Mouse (Mus musculus) kidney, postnatal 36 days (tissue): Measurements from ENCODE around the gene H2al1d.
"Not testable (repeated sequence)": the region's sequence is repeated elsewhere in the genome, so short reads cannot be mapped to it uniquely, and the experiment has no call there.

Experiments used
- DNase-seq, 2 experiments: peaks; one replicate each; pipeline ENCODE4 v3.0.0; 2021 to 2022; ENCODE audit warnings: mixed read lengths in 2 of 2

The H2al1d gene

DNA sequence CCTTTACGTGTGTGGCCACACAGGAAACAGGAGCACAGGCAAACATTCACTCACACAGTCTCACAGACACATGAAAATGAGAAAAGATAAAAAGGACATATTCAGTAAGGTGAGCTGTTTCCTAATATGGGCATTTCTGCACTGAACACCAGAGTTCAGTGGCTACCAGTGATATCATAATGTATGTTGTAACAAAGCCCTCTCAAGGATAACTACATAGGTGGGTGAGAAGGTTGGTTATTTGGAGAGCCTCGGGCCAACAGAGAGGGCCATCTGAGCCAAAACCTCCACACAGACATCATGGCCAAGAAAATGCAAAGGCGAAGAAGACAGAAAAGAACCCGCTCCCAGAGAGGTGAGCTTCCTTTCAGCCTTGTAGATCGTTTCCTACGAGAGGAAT, at the start of gene H2al1d:
H2al1d (plus strand) TSS at position 301 of the 400 bp plus-strand sequence.
- DNase-seq = not testable (repeated sequence)

DNA sequence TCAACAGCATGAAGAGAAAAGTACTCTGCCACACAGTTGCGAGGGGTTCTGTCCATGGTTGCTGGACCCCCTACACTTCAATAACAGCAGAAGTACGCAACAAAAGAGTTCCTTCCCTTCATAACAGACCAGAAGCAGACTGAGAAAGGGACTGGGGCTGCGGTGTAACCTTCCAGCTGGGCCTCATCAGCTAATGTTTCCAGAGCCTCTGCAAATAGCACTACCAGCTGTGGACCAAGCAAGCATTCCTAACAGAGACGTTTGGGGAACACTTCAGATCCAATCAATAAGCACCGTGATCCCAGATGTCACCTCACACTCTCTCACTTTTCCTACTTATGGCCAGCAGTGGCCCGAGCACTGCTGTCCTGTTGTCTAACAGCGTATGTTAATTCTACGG, 43.7 kb upstream of the H2al1d start:
- no peak for DNase-seq

DNA sequence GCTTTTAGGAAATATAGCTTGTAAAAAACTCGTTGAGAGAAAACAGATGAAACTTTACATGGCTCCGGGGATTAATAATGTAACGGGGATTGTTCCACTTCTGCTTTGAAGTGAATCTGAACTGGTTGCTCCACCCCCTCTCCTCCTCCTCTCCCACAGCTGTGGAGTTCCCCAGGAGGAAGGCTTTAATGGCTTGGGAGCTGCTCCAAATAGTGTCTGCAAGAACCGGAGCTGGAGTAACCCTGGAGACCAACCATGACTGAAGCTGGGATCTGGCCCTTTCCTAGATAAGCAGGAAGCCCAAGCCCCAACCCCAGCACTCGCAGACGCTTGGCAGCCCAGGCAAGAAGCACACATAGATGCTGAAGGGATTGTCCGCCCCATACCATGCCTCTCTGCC, 40.8 kb upstream of the H2al1d start:
- peak; percentile 21 to 28 for DNase-seq

DNA sequence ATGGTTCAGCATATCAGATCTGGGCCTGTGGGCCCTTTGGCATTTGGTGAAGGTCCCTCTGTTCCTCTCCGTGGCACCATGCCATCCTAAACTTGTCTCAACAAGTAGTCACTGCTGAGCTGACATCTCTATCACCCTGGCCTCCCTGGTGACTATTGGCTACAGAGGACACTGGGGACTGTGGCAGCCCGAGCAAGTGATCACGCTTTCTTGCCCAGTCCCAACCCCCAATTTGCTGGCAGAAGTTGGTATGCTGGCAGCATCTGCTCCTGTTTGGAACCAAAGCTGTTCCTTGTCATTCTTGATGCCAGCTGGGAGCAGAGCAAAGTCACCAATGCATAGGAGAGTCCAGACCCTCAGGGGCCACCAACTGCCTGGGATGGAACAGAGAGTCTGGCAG, 39.5 kb upstream of the H2al1d start:
- DNase-seq = no peak

DNA sequence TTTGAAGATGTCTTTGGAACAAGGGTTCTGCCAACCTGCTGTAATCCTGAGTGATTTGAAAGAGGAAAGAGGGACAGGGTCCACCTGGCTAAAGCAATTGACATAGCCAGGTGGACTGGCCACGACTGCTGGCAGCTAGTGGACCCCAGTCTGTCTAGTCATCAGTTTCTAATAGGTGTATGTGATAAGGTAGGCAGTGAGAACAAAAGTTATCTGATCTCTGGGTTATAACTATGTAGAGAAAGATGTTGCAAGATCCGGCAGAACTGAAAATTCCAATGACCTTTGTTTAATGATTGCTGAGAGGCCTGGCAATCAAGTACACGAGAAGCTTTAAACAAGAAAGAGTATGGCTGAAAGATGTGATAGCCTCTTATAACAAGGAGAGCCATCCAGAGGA, 35.4 kb upstream of the H2al1d start:
- DNase-seq = no peak

DNA sequence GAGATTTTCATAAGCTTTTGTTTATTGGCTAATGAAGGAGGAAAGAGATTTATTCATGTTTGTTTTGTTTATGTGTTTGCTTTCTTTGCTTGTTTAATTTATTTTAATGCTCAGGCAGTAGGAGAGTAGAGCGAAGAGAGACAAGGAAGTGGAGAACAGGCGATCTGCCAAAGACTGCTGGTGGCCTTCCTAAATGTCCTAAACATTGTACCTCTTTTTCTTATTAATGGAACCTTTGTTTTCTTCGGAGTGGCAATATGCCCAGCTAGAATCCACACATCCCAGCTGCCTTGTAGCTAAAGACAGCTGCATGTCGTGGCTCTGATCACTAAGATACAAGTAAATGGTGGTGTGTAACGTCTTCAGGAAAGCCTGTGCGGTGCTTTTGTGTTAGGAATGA, 31.5 kb upstream of the H2al1d start:
- peak in 1 of 2 experiments; percentile 2 for DNase-seq

DNA sequence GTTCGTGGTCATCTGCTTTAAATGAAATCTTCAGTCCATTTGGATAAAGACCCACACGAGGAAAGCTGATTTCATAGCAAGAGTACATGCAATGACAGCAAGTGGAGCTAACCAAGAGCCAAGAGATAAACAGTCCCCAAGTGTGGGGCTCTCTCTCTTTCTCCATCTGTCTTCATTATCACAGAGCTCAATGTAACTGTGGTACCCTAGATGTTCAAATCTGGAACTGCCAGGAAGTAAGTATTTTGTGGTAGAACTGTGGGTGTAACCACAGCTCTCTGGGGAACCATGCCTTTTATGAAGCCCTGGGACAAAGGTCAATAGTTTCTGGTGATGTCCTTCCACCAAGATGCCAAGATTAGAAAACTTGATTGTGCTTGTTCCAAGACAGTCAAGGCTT, 27.9 kb upstream of the H2al1d start:
- no peak for DNase-seq

DNA sequence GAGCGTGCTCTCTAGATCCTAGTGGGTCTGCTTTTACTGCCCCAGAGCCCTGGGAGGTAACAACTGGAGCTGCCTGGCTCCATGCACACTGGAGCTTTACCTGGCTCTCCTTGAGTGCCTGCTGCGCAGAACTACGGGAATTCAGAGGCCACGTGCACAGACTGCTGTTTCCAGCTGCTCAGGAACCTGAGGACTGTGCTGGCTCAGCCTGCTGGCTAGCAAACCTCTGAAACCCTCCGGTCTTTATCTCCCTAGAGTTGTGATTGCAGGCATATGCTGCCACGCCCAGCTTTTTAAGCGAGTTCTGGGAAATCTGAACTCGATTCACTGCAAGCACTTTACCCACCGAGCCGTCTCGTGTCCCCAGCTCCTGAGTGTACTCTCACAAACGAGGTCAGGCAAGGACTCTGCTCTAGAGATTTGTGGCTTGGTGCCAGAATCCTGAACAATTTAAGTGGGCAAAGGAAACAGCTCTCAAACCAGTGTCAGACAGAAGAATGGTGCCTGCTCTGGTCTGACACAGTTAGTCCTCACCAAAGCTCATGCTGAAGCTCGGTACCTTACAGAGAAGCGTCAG, 20.2 kb upstream of the H2al1d start:
- DNase-seq = peak; percentile 7 to 13

DNA sequence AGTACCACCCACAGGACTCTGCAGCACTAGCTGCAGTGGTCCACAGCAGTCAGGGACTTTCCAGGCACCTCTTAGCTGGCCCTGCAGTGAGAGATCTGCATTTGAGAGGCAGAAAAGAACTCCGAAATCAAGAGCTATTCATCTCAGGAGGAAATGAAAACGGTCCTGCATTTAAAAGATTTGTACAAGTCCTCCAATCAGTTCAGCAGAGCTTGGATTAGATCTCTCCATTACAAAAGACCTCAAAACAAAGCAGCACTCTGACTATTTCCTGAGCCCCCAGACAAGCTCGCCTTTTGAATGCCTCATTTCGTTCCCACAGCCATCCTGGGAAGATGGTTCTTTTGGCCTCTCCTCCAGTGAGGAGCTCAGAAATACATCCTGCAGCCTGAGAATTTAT, 19.4 kb upstream of the H2al1d start:
- DNase-seq = no peak

DNA sequence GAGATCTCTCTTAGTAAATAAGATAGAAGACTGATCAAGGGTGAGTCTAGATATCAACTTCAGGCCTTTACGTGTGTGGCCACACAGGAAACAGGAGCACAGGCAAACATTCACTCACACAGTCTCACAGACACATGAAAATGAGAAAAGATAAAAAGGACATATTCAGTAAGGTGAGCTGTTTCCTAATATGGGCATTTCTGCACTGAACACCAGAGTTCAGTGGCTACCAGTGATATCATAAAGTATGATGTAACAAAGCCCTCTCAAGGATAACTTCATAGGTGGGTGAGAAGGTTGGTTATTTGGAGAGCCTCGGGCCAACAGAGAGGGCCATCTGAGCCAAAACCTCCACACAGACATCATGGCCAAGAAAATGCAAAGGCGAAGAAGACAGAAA, 9.7 kb upstream of the H2al1d start, which contains the start of gene H2al1a:
H2al1a (plus strand) TSS at position 301 of the 400 bp plus-strand sequence.
- not testable (repeated sequence) for DNase-seq

DNA sequence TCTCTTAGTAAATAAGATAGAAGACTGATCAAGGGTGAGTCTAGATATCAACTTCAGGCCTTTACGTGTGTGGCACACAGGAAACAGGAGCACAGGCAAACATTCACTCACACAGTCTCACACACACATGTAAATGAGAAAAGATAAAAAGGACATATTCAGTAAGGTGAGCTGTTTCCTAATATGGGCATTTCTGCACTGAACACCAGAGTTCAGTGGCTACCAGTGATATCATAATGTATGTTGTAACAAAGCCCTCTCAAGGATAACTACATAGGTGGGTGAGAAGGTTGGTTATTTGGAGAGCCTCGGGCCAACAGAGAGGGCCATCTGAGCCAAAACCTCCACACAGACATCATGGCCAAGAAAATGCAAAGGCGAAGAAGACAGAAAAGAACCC, 6.5 kb upstream of the H2al1d start, which contains the start of gene H2al1b:
H2al1b (plus strand) TSS at position 301 of the 400 bp plus-strand sequence.
- DNase-seq = not testable (repeated sequence)

DNA sequence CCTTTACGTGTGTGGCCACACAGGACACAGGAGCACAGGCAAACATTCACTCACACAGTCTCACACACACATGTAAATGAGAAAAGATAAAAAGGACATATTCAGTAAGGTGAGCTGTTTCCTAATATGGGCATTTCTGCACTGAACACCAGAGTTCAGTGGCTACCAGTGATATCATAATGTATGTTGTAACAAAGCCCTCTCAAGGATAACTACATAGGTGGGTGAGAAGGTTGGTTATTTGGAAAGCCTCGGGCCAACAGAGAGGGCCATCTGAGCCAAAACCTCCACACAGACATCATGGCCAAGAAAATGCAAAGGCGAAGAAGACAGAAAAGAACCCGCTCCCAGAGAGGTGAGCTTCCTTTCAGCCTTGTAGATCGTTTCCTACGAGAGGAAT, 3.3 kb upstream of the H2al1d start, which contains the start of gene H2al1c:
H2al1c (plus strand) TSS at position 301 of the 400 bp plus-strand sequence.
- not testable (repeated sequence) for DNase-seq

DNA sequence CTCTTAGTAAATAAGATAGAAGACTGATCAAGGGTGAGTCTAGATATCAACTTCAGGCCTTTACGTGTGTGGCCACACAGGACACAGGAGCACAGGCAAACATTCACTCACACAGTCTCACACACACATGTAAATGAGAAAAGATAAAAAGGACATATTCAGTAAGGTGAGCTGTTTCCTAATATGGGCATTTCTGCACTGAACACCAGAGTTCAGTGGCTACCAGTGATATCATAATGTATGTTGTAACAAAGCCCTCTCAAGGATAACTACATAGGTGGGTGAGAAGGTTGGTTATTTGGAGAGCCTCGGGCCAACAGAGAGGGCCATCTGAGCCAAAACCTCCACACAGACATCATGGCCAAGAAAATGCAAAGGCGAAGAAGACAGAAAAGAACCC, 3.0 kb downstream of the H2al1d start, which contains the start of gene H2al1e:
H2al1e (plus strand) TSS at position 301 of the 400 bp plus-strand sequence.
- DNase-seq = not testable (repeated sequence)

DNA sequence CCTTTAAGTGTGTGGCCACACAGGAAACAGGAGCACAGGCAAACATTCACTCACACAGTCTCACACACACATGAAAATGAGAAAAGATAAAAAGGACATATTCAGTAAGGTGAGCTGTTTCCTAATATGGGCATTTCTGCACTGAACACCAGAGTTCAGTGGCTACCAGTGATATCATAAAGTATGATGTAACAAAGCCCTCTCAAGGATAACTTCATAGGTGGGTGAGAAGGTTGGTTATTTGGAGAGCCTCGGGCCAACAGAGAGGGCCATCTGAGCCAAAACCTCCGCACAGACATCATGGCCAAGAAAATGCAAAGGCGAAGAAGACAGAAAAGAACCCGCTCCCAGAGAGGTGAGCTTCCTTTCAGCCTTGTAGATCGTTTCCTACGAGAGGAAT, 6.2 kb downstream of the H2al1d start, which contains the start of gene H2al1f:
H2al1f (plus strand) TSS at position 301 of the 400 bp plus-strand sequence.
- DNase-seq = not testable (repeated sequence)

DNA sequence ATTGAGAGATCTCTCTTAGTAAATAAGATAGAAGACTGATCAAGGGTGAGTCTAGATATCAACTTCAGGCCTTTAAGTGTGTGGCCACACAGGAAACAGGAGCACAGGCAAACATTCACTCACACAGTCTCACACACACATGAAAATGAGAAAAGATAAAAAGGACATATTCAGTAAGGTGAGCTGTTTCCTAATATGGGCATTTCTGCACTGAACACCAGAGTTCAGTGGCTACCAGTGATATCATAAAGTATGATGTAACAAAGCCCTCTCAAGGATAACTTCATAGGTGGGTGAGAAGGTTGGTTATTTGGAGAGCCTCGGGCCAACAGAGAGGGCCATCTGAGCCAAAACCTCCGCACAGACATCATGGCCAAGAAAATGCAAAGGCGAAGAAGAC, 9.3 kb downstream of the H2al1d start, which contains the start of gene H2al1g:
H2al1g (plus strand) TSS at position 301 of the 400 bp plus-strand sequence.
- not testable (repeated sequence) for DNase-seq

DNA sequence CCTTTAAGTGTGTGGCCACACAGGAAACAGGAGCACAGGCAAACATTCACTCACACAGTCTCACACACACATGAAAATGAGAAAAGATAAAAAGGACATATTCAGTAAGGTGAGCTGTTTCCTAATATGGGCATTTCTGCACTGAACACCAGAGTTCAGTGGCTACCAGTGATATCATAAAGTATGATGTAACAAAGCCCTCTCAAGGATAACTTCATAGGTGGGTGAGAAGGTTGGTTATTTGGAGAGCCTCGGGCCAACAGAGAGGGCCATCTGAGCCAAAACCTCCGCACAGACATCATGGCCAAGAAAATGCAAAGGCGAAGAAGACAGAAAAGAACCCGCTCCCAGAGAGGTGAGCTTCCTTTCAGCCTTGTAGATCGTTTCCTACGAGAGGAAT, 12.6 kb downstream of the H2al1d start, which contains the start of gene H2al1h:
H2al1h (plus strand) TSS at position 301 of the 400 bp plus-strand sequence.
- not testable (repeated sequence) for DNase-seq

DNA sequence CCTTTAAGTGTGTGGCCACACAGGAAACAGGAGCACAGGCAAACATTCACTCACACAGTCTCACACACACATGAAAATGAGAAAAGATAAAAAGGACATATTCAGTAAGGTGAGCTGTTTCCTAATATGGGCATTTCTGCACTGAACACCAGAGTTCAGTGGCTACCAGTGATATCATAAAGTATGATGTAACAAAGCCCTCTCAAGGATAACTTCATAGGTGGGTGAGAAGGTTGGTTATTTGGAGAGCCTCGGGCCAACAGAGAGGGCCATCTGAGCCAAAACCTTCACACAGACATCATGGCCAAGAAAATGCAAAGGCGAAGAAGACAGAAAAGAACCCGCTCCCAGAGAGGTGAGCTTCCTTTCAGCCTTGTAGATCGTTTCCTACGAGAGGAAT, 15.7 kb downstream of the H2al1d start, which contains the start of gene H2al1i:
H2al1i (plus strand) TSS at position 301 of the 400 bp plus-strand sequence.
- DNase-seq = not testable (repeated sequence)

DNA sequence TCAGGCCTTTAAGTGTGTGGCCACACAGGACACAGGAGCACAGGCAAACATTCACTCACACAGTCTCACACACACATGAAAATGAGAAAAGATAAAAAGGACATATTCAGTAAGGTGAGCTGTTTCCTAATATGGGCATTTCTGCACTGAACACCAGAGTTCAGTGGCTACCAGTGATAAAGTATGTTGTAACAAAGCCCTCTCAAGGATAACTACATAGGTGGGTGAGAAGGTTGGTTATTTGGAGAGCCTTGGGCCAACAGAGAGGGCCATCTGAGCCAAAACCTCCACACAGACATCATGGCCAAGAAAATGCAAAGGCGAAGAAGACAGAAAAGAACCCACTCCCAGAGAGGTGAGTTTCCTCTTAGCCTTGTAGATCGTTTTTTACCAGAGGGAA, 18.9 kb downstream of the H2al1d start, which contains the start of gene H2al1j:
H2al1j (plus strand) TSS at position 301 of the 400 bp plus-strand sequence.
- not testable (repeated sequence) for DNase-seq

DNA sequence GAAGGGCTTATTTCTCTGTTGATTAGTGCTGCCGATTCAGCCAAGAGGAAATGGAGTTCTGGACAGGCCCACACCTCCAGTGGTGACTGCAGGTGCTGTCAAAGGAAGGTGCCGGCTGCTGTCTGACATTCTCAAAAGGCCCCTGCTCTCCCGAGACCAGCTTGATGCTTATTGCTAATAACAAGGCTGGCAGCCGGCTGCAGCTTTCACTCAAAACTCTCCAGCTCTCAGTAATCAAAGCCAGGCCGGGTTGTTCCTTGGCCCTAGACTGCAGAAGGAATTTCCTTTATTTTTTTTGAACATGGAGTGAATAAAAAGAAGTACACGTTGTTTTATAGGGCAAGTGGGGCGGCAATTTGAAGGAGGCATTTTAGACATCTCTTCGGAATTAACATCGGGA, 37.1 kb downstream of the H2al1d start:
- DNase-seq = no peak

DNA sequence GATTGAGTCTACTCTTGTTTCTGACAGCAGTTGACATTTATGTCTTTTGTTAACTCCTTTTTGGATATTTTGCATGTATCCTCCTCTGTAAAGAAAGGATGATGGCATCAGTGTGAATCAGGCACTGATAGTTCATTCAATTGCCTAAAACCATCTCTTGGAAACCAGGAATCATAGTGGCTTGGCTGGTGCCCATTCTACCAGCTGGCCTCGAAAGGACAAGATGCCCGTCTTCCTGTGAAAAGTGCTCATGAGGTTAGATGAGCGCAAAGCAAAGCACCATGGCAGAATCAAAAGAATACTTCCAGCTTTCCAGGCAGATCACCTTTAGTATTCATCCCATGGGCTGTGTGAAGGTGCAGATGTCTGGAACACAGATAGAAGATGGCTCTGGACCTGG, 38.1 kb downstream of the H2al1d start:
- no peak for DNase-seq
